ENCODE assay signal across 9 mouse cellular contexts in the genomic region with DNA sequence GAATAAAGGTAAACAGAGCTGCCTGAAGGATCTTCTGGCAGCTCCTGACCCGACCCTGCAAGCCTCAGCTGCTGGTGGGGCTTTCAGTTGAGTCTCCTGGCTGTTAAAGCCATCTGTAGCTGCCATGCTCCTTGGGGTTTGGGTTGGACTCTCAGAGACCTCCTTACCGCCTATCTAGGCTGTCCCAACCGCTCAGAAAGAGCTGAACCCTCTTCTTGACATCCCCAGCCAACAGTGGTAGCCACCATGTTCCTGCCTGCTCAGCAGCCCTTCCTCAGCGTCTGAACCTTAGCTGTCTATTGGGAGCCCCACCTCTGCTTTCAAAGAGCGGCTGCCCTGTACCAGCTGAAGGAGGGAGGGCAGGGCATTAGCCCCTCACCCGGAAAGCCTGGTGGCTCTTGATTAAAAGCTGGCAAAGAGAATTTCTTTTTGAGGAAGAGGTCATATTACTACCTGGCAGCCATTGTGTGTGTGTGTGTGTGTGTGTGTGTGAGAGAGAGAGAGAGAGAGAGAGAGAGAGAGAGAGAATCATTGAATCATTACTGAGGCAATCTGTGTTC. TPM values are rescaled to one million over a fixed set of nuclear protein-coding genes. Genes with fewer than 3 reads are reported as not detected.
A peak's percentile ranks its signal among the peaks of the same experiment; 100 is the strongest.
DNase-seq lines count a peak whose midpoint lies in the region; ATAC-seq and TF ChIP-seq lines count a peak whose summit lies in the region.
"Had no signal": no experiment of that assay in that cellular context is flagged by ENCODE, and none has a peak within 500 bp of the region (broad histone marks: within the 10 kb centered on the region; RNA-seq: fewer than 3 reads in every experiment).

No protein-coding gene starts in this region.

- DNase-seq in layer of hippocampus, adult 2 months (ENCODE audit: low spot score in 2 of 2) = no peak
- no peak for DNase-seq in layer of hippocampus, adult 8-10 months (ENCODE audit: low spot score in 2 of 2)
- no peak for DNase-seq in intestine, embryonic 14.5 days (ENCODE audit: low spot score)
- no peak for DNase-seq in urinary bladder, postnatal 36 days (ENCODE audit: low spot score in 2 of 2)
- no peak for DNase-seq in embryo, embryonic 9.5 days (ENCODE audit: extremely low spot score)
- DNase-seq: adrenal gland, postnatal 10 days; cerebellum, adult 8-10 months had no signal

- H3K9me3 ChIP-seq in intestine, embryonic 14.5 days (ENCODE audit: control insufficient read depth, low read length) = 0 out of 2 replicates have a peak, but pooled peaks cover 2% of the 10 kb centered on the region

- no peak overlapping the region for H3K4me3 ChIP-seq in layer of hippocampus, adult 2 months
- H3K4me3 ChIP-seq in brown adipose tissue, adult 24 weeks (ENCODE audit: insufficient read depth, low read depth, low read length) = no peak overlapping the region
- no peak overlapping the region for H3K4me3 ChIP-seq in intestine, embryonic 14.5 days (ENCODE audit: low read depth, low read length)
- no peak overlapping the region for H3K4me3 ChIP-seq in small intestine, adult 2 months (ENCODE audit: low read depth, low read length)

- H3K9ac ChIP-seq in intestine, embryonic 14.5 days (ENCODE audit: low read length) = no peak overlapping the region

- no peak for TF ChIP-seq POLR2A in small intestine, adult 2 months (IDR thresholded peaks at IDR 0.05; ENCODE audit: low read depth, low read length)

- TF ChIP-seq CTCF in layer of hippocampus, adult 2 months (conservative IDR thresholded peaks at IDR 0.05) = no peak
- no peak for TF ChIP-seq CTCF in small intestine, adult 2 months (IDR thresholded peaks at IDR 0.05; ENCODE audit: extremely low read depth, insufficient read length, insufficient replicate concordance, low read depth, low read length)

- ATAC-seq in intestine, embryonic 14.5 days (replicated peaks; ENCODE audit: low FRiP score, low TSS enrichment, low read depth) = no peak

- H3K27me3 ChIP-seq in intestine, embryonic 14.5 days (replicated peaks; ENCODE audit: control insufficient read depth, insufficient read depth, low read length) = no peaks in the 10 kb centered on the region
- H3K27me3 ChIP-seq in small intestine, adult 2 months (ENCODE audit: control insufficient read depth, insufficient read depth, low read length) = no peaks in the 10 kb centered on the region

- H3K4me1 ChIP-seq in brown adipose tissue, adult 24 weeks (ENCODE audit: control insufficient read depth, insufficient read depth, insufficient read length, low read length) = peaks cover 27% of the 10 kb centered on the region
- H3K4me1 ChIP-seq in intestine, embryonic 14.5 days (replicated peaks; ENCODE audit: control insufficient read depth, insufficient read depth, low read length) = peaks cover 37% of the 10 kb centered on the region
- peaks cover 17% of the 10 kb centered on the region for H3K4me1 ChIP-seq in small intestine, adult 2 months (ENCODE audit: control insufficient read depth, insufficient read depth, insufficient read length, low read length)

- no peaks in the 10 kb centered on the region for H3K36me3 ChIP-seq in intestine, embryonic 14.5 days (ENCODE audit: control insufficient read depth, insufficient read depth, low read length)
- no peaks in the 10 kb centered on the region for H3K36me3 ChIP-seq in small intestine, adult 2 months (ENCODE audit: control insufficient read depth, insufficient read depth, low read length)

- 0 out of 2 replicates have a peak overlapping the region, but pooled peaks have one; percentile 32 for H3K27ac ChIP-seq in layer of hippocampus, adult 2 months
- H3K27ac ChIP-seq in brown adipose tissue, adult 24 weeks (replicated peaks; ENCODE audit: low read depth, low read length) = peak overlapping the region; percentile 64
- peak overlapping the region; percentile 81 for H3K27ac ChIP-seq in intestine, embryonic 14.5 days (ENCODE audit: low read depth)
- peak overlapping the region; percentile 80 for H3K27ac ChIP-seq in small intestine, adult 2 months (ENCODE audit: insufficient read depth, low read depth, low read length)

- WGBS in intestine, embryonic 14.5 days = 33% methylated on average over 6 of the region's 6 CpGs
- WGBS in small intestine, adult 2 months = 59% methylated on average over 6 of the region's 6 CpGs

- H3K4me2 ChIP-seq in intestine, embryonic 14.5 days (ENCODE audit: low read length) = no peak overlapping the region

RNA-seq across cellular contexts. Expression of a gene that starts 14.3 kb away (rescaled TPM):
- total RNA-seq in layer of hippocampus, adult 2 months (2021) = 1 to 10 TPM; 5.4 to 6.2 TPM
- 1 to 10 TPM; 6.0 to 8.9 (median 6.3) TPM for total RNA-seq in layer of hippocampus, adult 8-10 months (2022)
- polyA plus RNA-seq in brown adipose tissue, adult 24 weeks (2012; ENCODE audit: insufficient read depth, insufficient read length, missing spikeins) = 2.6 and 4.3 TPM in 2 replicates
- polyA plus RNA-seq in intestine, embryonic 14.5 days (2014; fragmentation: Nextera tagmentation; extraction: Ambion mirVana) = 17.4 and 21.4 TPM in 2 replicates
- polyA plus RNA-seq in small intestine, adult 2 months (2012; rRNA removed) = 113 and 128 TPM in 2 replicates

RNA-seq across cellular contexts. Expression of a gene that starts 52.3 kb away (rescaled TPM):
- total RNA-seq in layer of hippocampus, adult 2 months (2021) = under 1 TPM; 0.15 to 0.44 TPM
- total RNA-seq in layer of hippocampus, adult 8-10 months (2022) = under 1 TPM in 3 of 4 experiments, not detected in 1; 0.45 to 0.55 (median 0.54) TPM
- 0.40 and 1.9 TPM in 2 replicates for polyA plus RNA-seq in brown adipose tissue, adult 24 weeks (2012; ENCODE audit: insufficient read depth, insufficient read length, missing spikeins)
- 1.7 and 10.1 TPM in 2 replicates for polyA plus RNA-seq in intestine, embryonic 14.5 days (2014; fragmentation: Nextera tagmentation; extraction: Ambion mirVana)
- 12.6 and 25.1 TPM in 2 replicates for polyA plus RNA-seq in small intestine, adult 2 months (2012; rRNA removed)
